In genomic region chr7:19542155-19542691, GRCm38 (mm10) we compare ENCODE assay signal across 10 mouse cellular contexts. TPM values are rescaled to one million over a fixed set of nuclear protein-coding genes. Genes with fewer than 3 reads are reported as not detected.
A peak's percentile ranks its signal among the peaks of the same experiment; 100 is the strongest.
DNase-seq lines count a peak whose midpoint lies in the region; ATAC-seq lines count a peak whose summit lies in the region.
"Had no signal": no experiment of that assay in that cellular context is flagged by ENCODE, and none has a peak within 500 bp of the region (broad histone marks: within the 10 kb centered on the region; RNA-seq: fewer than 3 reads in every experiment).

No protein-coding gene starts in this region.

- H3K27me3 ChIP-seq in heart, embryonic 13.5 days (replicated peaks), result no peaks in the 10 kb centered on the region
- no peaks in the 10 kb centered on the region for H3K27me3 ChIP-seq in heart, embryonic 10.5 days (ENCODE audit: insufficient read depth, poor library complexity, severe bottlenecking)
- no peaks in the 10 kb centered on the region for H3K27me3 ChIP-seq in hindbrain, embryonic 13.5 days
- no peaks in the 10 kb centered on the region for H3K27me3 ChIP-seq in neural tube, embryonic 14.5 days (ENCODE audit: control insufficient read depth, insufficient read depth, low read length)
- H3K27me3 ChIP-seq: CH12.LX; stomach, embryonic 15.5 days had no signal

- H3K4me2 ChIP-seq in heart, embryonic 13.5 days, result 0 out of 2 replicates have a peak overlapping the region, but pooled peaks have one; percentile 2
- no peak overlapping the region; the same call in 1 of the 2 replicates for H3K4me2 ChIP-seq in hindbrain, embryonic 13.5 days
- H3K4me2 ChIP-seq in neural tube, embryonic 14.5 days (ENCODE audit: low read depth, low read length), result no peak overlapping the region
- H3K4me2 ChIP-seq: stomach, embryonic 15.5 days had no signal

- ATAC-seq in heart, embryonic 13.5 days (ENCODE audit: extremely low read depth, insufficient number of reproducible peaks, low FRiP score, low TSS enrichment), result peak; percentile 11; the same call in 1 of the 2 replicates
- peak; percentile 74 for ATAC-seq in hindbrain, embryonic 13.5 days (ENCODE audit: low FRiP score)
- peak; percentile 79 for ATAC-seq in neural tube, embryonic 14.5 days (ENCODE audit: low read depth)

- 71% methylated on average over 8 of the region's 8 CpGs for WGBS in heart, embryonic 13.5 days
- WGBS in heart, embryonic 10.5 days, result 78% methylated on average over 8 of the region's 8 CpGs
- 49% methylated on average over 8 of the region's 8 CpGs for WGBS in hindbrain, embryonic 13.5 days
- 56% methylated on average over 8 of the region's 8 CpGs for WGBS in neural tube, embryonic 14.5 days

- no peak overlapping the region for H3K4me3 ChIP-seq in heart, embryonic 13.5 days
- no peak overlapping the region for H3K4me3 ChIP-seq in heart, embryonic 10.5 days
- no peak overlapping the region for H3K4me3 ChIP-seq in hindbrain, embryonic 13.5 days
- H3K4me3 ChIP-seq in neural tube, embryonic 14.5 days (ENCODE audit: low read depth, low read length), result no peak overlapping the region
- H3K4me3 ChIP-seq: stomach, embryonic 15.5 days had no signal

- 0 out of 2 replicates have a peak, but pooled peaks cover 2% of the 10 kb centered on the region for H3K36me3 ChIP-seq in heart, embryonic 13.5 days
- peaks cover 8% of the 10 kb centered on the region; the same call in 1 of the 2 replicates for H3K36me3 ChIP-seq in heart, embryonic 10.5 days
- no peaks in the 10 kb centered on the region for H3K36me3 ChIP-seq in hindbrain, embryonic 13.5 days
- H3K36me3 ChIP-seq in neural tube, embryonic 14.5 days (ENCODE audit: control insufficient read depth, insufficient read depth, low read length), result no peaks in the 10 kb centered on the region
- H3K36me3 ChIP-seq: stomach, embryonic 15.5 days had no signal

- no peaks in the 10 kb centered on the region for H3K9me3 ChIP-seq in heart, embryonic 13.5 days
- H3K9me3 ChIP-seq in heart, embryonic 10.5 days, result no peaks in the 10 kb centered on the region
- H3K9me3 ChIP-seq in hindbrain, embryonic 13.5 days, result no peaks in the 10 kb centered on the region
- no peaks in the 10 kb centered on the region for H3K9me3 ChIP-seq in neural tube, embryonic 14.5 days (ENCODE audit: control insufficient read depth, low read length)
- H3K9me3 ChIP-seq: stomach, embryonic 15.5 days had no signal

- H3K4me1 ChIP-seq in heart, embryonic 13.5 days, result peaks cover 63% of the 10 kb centered on the region
- peaks cover 35% of the 10 kb centered on the region for H3K4me1 ChIP-seq in heart, embryonic 10.5 days
- peaks cover 50% of the 10 kb centered on the region for H3K4me1 ChIP-seq in hindbrain, embryonic 13.5 days (replicated peaks)
- peaks cover 18% of the 10 kb centered on the region for H3K4me1 ChIP-seq in neural tube, embryonic 14.5 days (ENCODE audit: control insufficient read depth, insufficient read depth, low read length)

- H3K9ac ChIP-seq in heart, embryonic 13.5 days, result peak overlapping the region; percentile 42; the same call in 1 of the 2 replicates
- H3K9ac ChIP-seq in hindbrain, embryonic 13.5 days, result peak overlapping the region; percentile 20; the same call in 1 of the 2 replicates
- no peak overlapping the region for H3K9ac ChIP-seq in neural tube, embryonic 14.5 days (replicated peaks; ENCODE audit: low read depth, low read length)
- H3K9ac ChIP-seq: stomach, embryonic 15.5 days had no signal

- DNase-seq in heart, embryonic 10.5 days (ENCODE audit: low spot score), result no peak
- peak; percentile 46 for DNase-seq in ovary, postnatal 36 days (ENCODE audit: low spot score)
- no peak for DNase-seq in ovary, postnatal 14 days (ENCODE audit: low spot score)
- no peak for DNase-seq in testis, postnatal 14 days (ENCODE audit: low spot score)
- DNase-seq in testis, postnatal 10 days (ENCODE audit: low spot score), result no peak

- H3K27ac ChIP-seq in heart, embryonic 13.5 days (replicated peaks), result no peak overlapping the region
- H3K27ac ChIP-seq in heart, embryonic 10.5 days, result no peak overlapping the region
- H3K27ac ChIP-seq in hindbrain, embryonic 13.5 days, result peak overlapping the region; percentile 70
- no peak overlapping the region for H3K27ac ChIP-seq in neural tube, embryonic 14.5 days (ENCODE audit: low read depth, low read length)
- H3K27ac ChIP-seq: stomach, embryonic 15.5 days had no signal

RNA-seq across cellular contexts. Expression of gene Ppp1r37, which starts 20.7 kb away (rescaled TPM):
- 15.0 and 17.2 TPM in 2 replicates for polyA plus RNA-seq in heart, embryonic 13.5 days (2015; fragmentation: Nextera tagmentation; extraction: Ambion mirVana)
- 17.9 and 30.0 TPM in 2 replicates for polyA plus RNA-seq in heart, embryonic 10.5 days (2016; fragmentation: Nextera tagmentation; extraction: Ambion mirVana)
- polyA plus RNA-seq in hindbrain, embryonic 13.5 days (2015; fragmentation: Nextera tagmentation; extraction: Ambion mirVana), result 32.1 and 32.7 TPM in 2 replicates
- polyA plus RNA-seq in neural tube, embryonic 14.5 days (2014; fragmentation: Nextera tagmentation; extraction: Ambion mirVana), result 8.1 and 15.8 TPM in 2 replicates

RNA-seq across cellular contexts. Expression of gene Nkpd1, which starts 24.6 kb away (rescaled TPM):
- 0.06 TPM in 1 of 2 replicates, not detected in the other for polyA plus RNA-seq in heart, embryonic 13.5 days (2015; fragmentation: Nextera tagmentation; extraction: Ambion mirVana)
- 0.09 and 0.14 TPM in 2 replicates for polyA plus RNA-seq in heart, embryonic 10.5 days (2016; fragmentation: Nextera tagmentation; extraction: Ambion mirVana)
- polyA plus RNA-seq in hindbrain, embryonic 13.5 days (2015; fragmentation: Nextera tagmentation; extraction: Ambion mirVana), result 0.32 and 0.50 TPM in 2 replicates
- 0.52 and 1.2 TPM in 2 replicates for polyA plus RNA-seq in neural tube, embryonic 14.5 days (2014; fragmentation: Nextera tagmentation; extraction: Ambion mirVana)

RNA-seq across cellular contexts. Expression of gene Trappc6a, which starts 34.0 kb away (rescaled TPM):
- 71.4 and 77.4 TPM in 2 replicates for polyA plus RNA-seq in heart, embryonic 13.5 days (2015; fragmentation: Nextera tagmentation; extraction: Ambion mirVana)
- 95.3 and 107 TPM in 2 replicates for polyA plus RNA-seq in heart, embryonic 10.5 days (2016; fragmentation: Nextera tagmentation; extraction: Ambion mirVana)
- polyA plus RNA-seq in hindbrain, embryonic 13.5 days (2015; fragmentation: Nextera tagmentation; extraction: Ambion mirVana), result 43.9 and 44.9 TPM in 2 replicates
- 31.7 and 33.8 TPM in 2 replicates for polyA plus RNA-seq in neural tube, embryonic 14.5 days (2014; fragmentation: Nextera tagmentation; extraction: Ambion mirVana)

RNA-seq across cellular contexts. Expression of gene Bloc1s3, which starts 34.1 kb away (rescaled TPM):
- polyA plus RNA-seq in heart, embryonic 13.5 days (2015; fragmentation: Nextera tagmentation; extraction: Ambion mirVana), result 1.5 TPM in 2 replicates
- 1.5 and 2.0 TPM in 2 replicates for polyA plus RNA-seq in heart, embryonic 10.5 days (2016; fragmentation: Nextera tagmentation; extraction: Ambion mirVana)
- polyA plus RNA-seq in hindbrain, embryonic 13.5 days (2015; fragmentation: Nextera tagmentation; extraction: Ambion mirVana), result 3.2 and 3.5 TPM in 2 replicates
- polyA plus RNA-seq in neural tube, embryonic 14.5 days (2014; fragmentation: Nextera tagmentation; extraction: Ambion mirVana), result 2.8 and 3.2 TPM in 2 replicates

RNA-seq across cellular contexts. Expression of gene Zfp296, which starts 34.9 kb away (rescaled TPM):
- polyA plus RNA-seq in heart, embryonic 13.5 days (2015; fragmentation: Nextera tagmentation; extraction: Ambion mirVana), result 0.12 and 0.32 TPM in 2 replicates
- 0.41 and 0.69 TPM in 2 replicates for polyA plus RNA-seq in heart, embryonic 10.5 days (2016; fragmentation: Nextera tagmentation; extraction: Ambion mirVana)
- polyA plus RNA-seq in hindbrain, embryonic 13.5 days (2015; fragmentation: Nextera tagmentation; extraction: Ambion mirVana), result 0.17 and 0.22 TPM in 2 replicates
- 0.13 and 0.27 TPM in 2 replicates for polyA plus RNA-seq in neural tube, embryonic 14.5 days (2014; fragmentation: Nextera tagmentation; extraction: Ambion mirVana)

Comparison
In these comparisons a context has a peak if more than half of its experiments do, and no peak if none do; other contexts are left out.
1. ATAC-seq: peak in every context shown above with its lines; median percentile 79 in neural tube, embryonic 14.5 days; 74 in hindbrain, embryonic 13.5 days; 11 in heart, embryonic 13.5 days.